Mouse (Mus musculus) heart, embryonic 16.5 days (tissue): ENCODE results near the gene Haus3. TPM values are rescaled to one million over a fixed set of nuclear protein-coding genes. Genes with fewer than 3 reads are reported as not detected.

ENCODE experiments used
- ATAC-seq: fragments of 200-750 bp; cut with Nextera tagmentation; replicated peaks from 2 replicates; pipeline ENCODE4 v1.8.0; 2017; ENCODE audit warnings: moderate number of reproducible peaks; ENCODE audit not compliant: insufficient read depth, low FRiP score; ENCODE audit errors: extremely low read depth
- H3K27ac ChIP-seq: fragments of 300-500 bp; sonication (generic); 2 replicates; pipeline ENCODE4 v1.5.1; 2014; ENCODE audit warnings: mild to moderate bottlenecking, low read length, control low read depth, moderate library complexity
- H3K27me3 ChIP-seq: fragments of 300-500 bp; sonication (generic); 2 replicates; pipeline ENCODE4 v1.6.1; 2014; ENCODE audit warnings: low read length, mixed read lengths; ENCODE audit not compliant: control insufficient read depth, insufficient read depth
- H3K36me3 ChIP-seq: fragments of 300-500 bp; sonication (generic); 2 replicates; pipeline ENCODE4 v1.6.1; 2014; ENCODE audit not compliant: control insufficient read depth, insufficient read depth
- H3K4me1 ChIP-seq: fragments of 300-500 bp; sonication (generic); 2 replicates; pipeline ENCODE4 v1.6.1; 2014; ENCODE audit warnings: low read length, mixed read lengths; ENCODE audit not compliant: control insufficient read depth, insufficient read depth
- H3K4me2 ChIP-seq: fragments of 300-500 bp; sonication (generic); 2 replicates; pipeline ENCODE4 v1.6.1; 2014; ENCODE audit warnings: low read depth, mild to moderate bottlenecking, control low read depth, low read length
- H3K4me3 ChIP-seq: fragments of 300-500 bp; sonication (generic); 2 replicates; pipeline ENCODE4 v1.5.1; 2014; ENCODE audit warnings: mild to moderate bottlenecking, control low read depth, low read length
- H3K9ac ChIP-seq: fragments of 300-500 bp; sonication (generic); 2 replicates; pipeline ENCODE4 v1.6.1; 2014; ENCODE audit warnings: low read length, control low read depth
- H3K9me3 ChIP-seq: fragments of 300-500 bp; sonication (generic); replicated peaks from 2 replicates; pipeline ENCODE4 v1.6.1; 2016; ENCODE audit warnings: low read length; ENCODE audit not compliant: control insufficient read depth
- WGBS: fragments of 180-500 bp; shearing (Covaris S2); extraction: QIAGEN DNeasy Blood & Tissue Kit; methylation state at CpG from one replicate; pipeline ENCODE4 v1.1.7; 2014; 5-methylcytosine and 5-hydroxymethylcytosine counted together
- polyA plus RNA-seq: library from polyadenylated mRNA; unstranded; fragments of >200 nt; fragmentation: Nextera tagmentation; extraction: Ambion mirVana; gene quantifications from 2 replicates; pipeline ENCODE4 v1.2.1, GENCODE M21; 2015

Haus3 gene
- polyA plus RNA-seq, 1 experiment from 2014 or later = 28.4 TPM

- H3K27me3 ChIP-seq = no peaks in the 10 kb centered on the region
- H3K36me3 ChIP-seq = peaks cover 6% of the 10 kb centered on the region
- no peak for ATAC-seq
- peaks cover 41% of the 10 kb centered on the region for H3K4me1 ChIP-seq
- no peaks in the 10 kb centered on the region for H3K9me3 ChIP-seq
- H3K27ac ChIP-seq = peak overlapping the region; percentile 82
- WGBS = 23% methylated on average over 5 of the region's 5 CpGs
- no peak overlapping the region for H3K4me3 ChIP-seq
- H3K9ac ChIP-seq = peak overlapping the region; percentile 27
- H3K4me2 ChIP-seq = peak overlapping the region; percentile 32
Measured at GRCm38 (mm10) chr5:34183156-34183880, 14.0 kb upstream of the Haus3 start.

DNA sequence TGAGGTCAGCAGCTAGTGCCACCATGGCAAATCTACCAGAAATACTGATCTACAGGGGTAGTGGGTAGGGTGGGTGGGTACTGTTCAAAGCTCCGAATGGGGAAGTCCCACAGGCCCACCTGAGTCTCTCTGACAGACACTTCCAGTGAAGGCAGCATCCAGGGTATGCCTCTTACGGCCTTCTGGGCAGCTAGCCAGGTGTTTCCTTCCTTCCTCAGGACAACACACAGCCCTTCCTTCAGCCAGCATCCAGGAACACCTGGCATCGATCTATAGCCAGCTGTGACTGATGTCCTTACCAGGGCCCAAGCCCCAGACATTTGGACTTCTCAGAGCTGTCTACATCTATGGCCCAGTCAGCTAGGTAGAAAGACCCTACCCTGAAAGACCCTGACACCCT is 13.2 kb upstream of the Haus3 start:
- H3K4me2 ChIP-seq = no peak overlapping the region
- peaks cover 41% of the 10 kb centered on the region for H3K4me1 ChIP-seq
- no peak for ATAC-seq
- no peak overlapping the region for H3K4me3 ChIP-seq
- peak overlapping the region; percentile 82 for H3K27ac ChIP-seq
- WGBS = 55% methylated on average over 3 of the region's 3 CpGs
- peaks cover 10% of the 10 kb centered on the region for H3K36me3 ChIP-seq
- H3K27me3 ChIP-seq = no peaks in the 10 kb centered on the region
- H3K9me3 ChIP-seq = no peaks in the 10 kb centered on the region
- H3K9ac ChIP-seq = no peak overlapping the region

GRCm38 (mm10) chr5:34177821-34178220 is 8.5 kb upstream of the Haus3 start:
- WGBS = 89% methylated on average over 4 of the region's 4 CpGs
- no peak overlapping the region for H3K9ac ChIP-seq
- H3K36me3 ChIP-seq = peaks cover 40% of the 10 kb centered on the region
- no peaks in the 10 kb centered on the region for H3K27me3 ChIP-seq
- H3K4me1 ChIP-seq = peaks cover 5% of the 10 kb centered on the region
- no peaks in the 10 kb centered on the region for H3K9me3 ChIP-seq
- ATAC-seq = no peak
- H3K4me3 ChIP-seq = no peak overlapping the region
- H3K4me2 ChIP-seq = no peak overlapping the region
- no peak overlapping the region for H3K27ac ChIP-seq

- Histone ChIP-seq H3K4me3 (no peak overlapping the region), H3K27me3 (no peaks in the 10 kb centered on the region), H3K9ac (no peak overlapping the region), H3K9me3 (no peaks in the 10 kb centered on the region), H3K4me2 (no peak overlapping the region), H3K4me1 (no peaks in the 10 kb centered on the region; the same call in 1 of the 2 replicates), H3K27ac (no peak overlapping the region), H3K36me3 (peaks cover 42% of the 10 kb centered on the region)
- 79% methylated on average over 2 of the region's 2 CpGs for WGBS
- no peak for ATAC-seq
Measured at GRCm38 (mm10) chr5:34177091-34177490, 7.8 kb upstream of the Haus3 start.

GRCm38 (mm10) chr5:34176691-34177090 is 7.4 kb upstream of the Haus3 start:
- H3K27ac ChIP-seq = no peak overlapping the region
- H3K36me3 ChIP-seq = peaks cover 42% of the 10 kb centered on the region
- 78% methylated on average over 10 of the region's 10 CpGs for WGBS
- H3K27me3 ChIP-seq = no peaks in the 10 kb centered on the region
- H3K4me3 ChIP-seq = no peak overlapping the region
- no peaks in the 10 kb centered on the region for H3K4me1 ChIP-seq
- no peak overlapping the region for H3K4me2 ChIP-seq
- no peaks in the 10 kb centered on the region for H3K9me3 ChIP-seq
- H3K9ac ChIP-seq = no peak overlapping the region
- ATAC-seq = no peak

GRCm38 (mm10) chr5:34175403-34175694 is 6.0 kb upstream of the Haus3 start:
- H3K4me1 ChIP-seq = no peaks in the 10 kb centered on the region
- no peak overlapping the region for H3K4me3 ChIP-seq
- no peaks in the 10 kb centered on the region for H3K27me3 ChIP-seq
- no peak overlapping the region for H3K9ac ChIP-seq
- H3K36me3 ChIP-seq = peaks cover 42% of the 10 kb centered on the region
- no peak overlapping the region for H3K4me2 ChIP-seq
- H3K27ac ChIP-seq = no peak overlapping the region
- 45% methylated on average over 5 of the region's 5 CpGs for WGBS
- H3K9me3 ChIP-seq = no peaks in the 10 kb centered on the region
- no peak for ATAC-seq

DNA sequence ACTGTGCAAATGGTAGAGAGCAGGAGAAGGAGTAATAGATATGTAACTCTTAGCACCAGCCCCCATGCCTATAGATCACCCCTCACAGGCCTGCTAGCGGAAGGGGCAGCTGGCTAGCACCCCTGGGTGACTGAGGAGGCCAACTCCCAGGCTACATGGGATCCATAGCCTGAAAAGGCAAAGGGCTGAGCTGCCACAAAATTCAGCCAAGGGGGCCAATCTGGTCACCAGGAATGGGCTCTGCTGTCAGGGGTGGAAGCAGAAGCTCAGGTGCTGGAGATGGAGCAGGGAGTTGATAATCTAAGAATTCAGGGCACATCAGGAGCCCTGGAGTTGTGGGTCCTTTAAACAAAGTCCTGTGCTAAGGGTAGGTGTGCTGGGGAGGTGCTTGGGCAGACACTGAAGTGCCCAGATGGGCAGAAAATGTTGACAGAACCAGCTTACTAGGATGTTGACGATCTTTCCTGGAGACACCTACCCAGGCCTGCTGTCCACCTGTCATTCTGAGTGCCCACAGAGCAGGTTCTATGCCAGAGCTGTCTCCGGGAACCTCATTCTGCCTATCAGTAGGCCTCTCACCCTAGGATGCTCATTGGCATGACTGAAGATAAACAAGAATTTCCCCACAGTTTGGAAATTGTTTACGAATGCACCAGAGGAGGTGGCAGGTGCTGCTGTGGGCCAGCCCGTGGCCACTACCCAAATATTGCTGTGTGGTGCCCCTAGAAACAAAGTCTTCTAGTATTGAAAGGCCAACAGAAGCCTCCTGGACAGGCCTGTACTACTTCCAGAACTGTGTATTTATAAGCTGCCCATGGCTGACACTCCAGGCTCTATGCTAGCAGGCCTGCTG is 5.4 kb upstream of the Haus3 start:
- Histone ChIP-seq H3K4me3 (no peak overlapping the region), H3K4me1 (no peaks in the 10 kb centered on the region), H3K9ac (no peak overlapping the region), H3K4me2 (no peak overlapping the region), H3K27ac (no peak overlapping the region), H3K9me3 (no peaks in the 10 kb centered on the region), H3K27me3 (no peaks in the 10 kb centered on the region), H3K36me3 (peaks cover 39% of the 10 kb centered on the region)
- ATAC-seq = no peak
- WGBS = 79% methylated on average over 5 of the region's 5 CpGs

DNA sequence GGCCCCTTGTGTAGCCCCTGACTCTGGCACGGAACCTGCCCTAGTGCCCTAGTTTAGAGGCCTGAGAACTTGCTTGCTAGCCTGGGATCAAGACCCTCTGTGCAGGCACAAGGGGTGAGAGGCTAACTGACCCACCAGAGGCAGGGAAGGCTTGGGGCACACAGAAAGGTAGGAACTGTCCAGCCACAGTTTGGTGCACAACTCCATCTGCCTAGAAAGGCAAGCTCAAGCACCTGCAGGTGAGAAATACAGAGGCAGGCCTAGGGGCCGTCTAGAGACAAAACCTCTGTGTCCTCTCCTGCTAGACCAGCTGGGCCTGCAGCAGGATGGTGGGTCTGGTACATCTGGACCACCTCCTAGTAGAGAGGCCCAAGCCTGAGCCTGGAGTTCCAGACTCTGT is 4.7 kb upstream of the Haus3 start:
- ATAC-seq = no peak
- no peaks in the 10 kb centered on the region for H3K27me3 ChIP-seq
- no peak overlapping the region for H3K9ac ChIP-seq
- no peaks in the 10 kb centered on the region for H3K4me1 ChIP-seq
- H3K4me3 ChIP-seq = no peak overlapping the region
- no peak overlapping the region for H3K27ac ChIP-seq
- no peaks in the 10 kb centered on the region for H3K9me3 ChIP-seq
- WGBS = 87% methylated on average over 2 of the region's 2 CpGs
- peaks cover 39% of the 10 kb centered on the region for H3K36me3 ChIP-seq
- H3K4me2 ChIP-seq = no peak overlapping the region

DNA sequence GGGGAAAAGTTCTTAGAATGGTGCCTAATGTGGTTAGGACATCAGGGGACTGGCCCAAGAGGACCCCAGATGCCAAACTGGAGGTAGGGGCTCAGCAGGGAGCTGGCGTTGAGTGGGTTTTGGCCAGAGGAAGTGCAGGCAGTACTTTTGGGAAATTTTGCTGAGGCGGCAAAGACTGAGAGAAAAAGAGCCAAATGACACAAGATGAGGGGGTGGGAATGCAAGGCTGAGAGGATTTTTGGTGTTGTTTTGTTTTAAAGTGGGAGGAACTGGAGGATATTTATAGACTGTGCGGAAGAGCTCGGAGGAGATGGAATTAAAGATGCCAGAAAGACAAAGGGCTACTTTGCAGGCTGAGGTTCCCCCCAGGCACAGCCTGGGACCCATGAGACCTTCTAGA is 1.4 kb upstream of the Haus3 start:
- Histone ChIP-seq H3K4me3 (no peak overlapping the region), H3K4me1 (peaks cover 11% of the 10 kb centered on the region), H3K9ac (no peak overlapping the region), H3K27ac (peak overlapping the region; percentile 57), H3K9me3 (no peaks in the 10 kb centered on the region), H3K4me2 (no peak overlapping the region), H3K36me3 (peaks cover 16% of the 10 kb centered on the region), H3K27me3 (no peaks in the 10 kb centered on the region)
- ATAC-seq = no peak
- WGBS = 53% methylated on average over 4 of the region's 4 CpGs
